Mouse (Mus musculus) c-Kit-positive CD71-negative TER-119-negative erythroid progenitor cells, embryonic 14.5 days (primary cell): Measurements from ENCODE around the gene Tmem164.
A peak's percentile ranks its signal among the peaks of the same experiment; 100 is the strongest.

Experiments
- DNase-seq: peaks from one replicate; pipeline ENCODE4 v3.0.0-alpha.2; 2013; ENCODE audit warnings: low read depth

The Tmem164 gene

GRCm38 (mm10) chrX:142750775-142751174, 69.6 kb downstream of the Tmem164 start:
- DNase-seq: no peak

DNA sequence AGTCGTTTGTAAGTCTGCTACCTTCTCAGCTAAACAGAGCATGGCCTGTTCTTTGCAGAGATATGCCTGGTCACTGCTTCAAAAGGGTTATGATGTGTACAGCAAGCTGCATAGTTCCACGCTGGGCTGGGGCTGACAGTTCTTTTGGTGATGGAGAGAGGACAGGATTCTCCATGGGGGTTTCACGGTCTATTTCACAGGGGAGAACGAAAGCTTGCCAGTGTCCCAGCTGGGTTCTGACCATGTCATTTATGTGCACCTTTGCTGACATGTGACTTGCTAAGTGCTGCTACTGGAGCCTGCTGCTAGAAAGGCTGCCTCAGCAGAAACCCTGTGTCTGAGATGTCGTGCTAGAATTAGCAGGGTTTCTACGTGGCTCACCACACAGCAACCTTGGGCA, 74.3 kb downstream of the Tmem164 start:
- no peak for DNase-seq

DNA sequence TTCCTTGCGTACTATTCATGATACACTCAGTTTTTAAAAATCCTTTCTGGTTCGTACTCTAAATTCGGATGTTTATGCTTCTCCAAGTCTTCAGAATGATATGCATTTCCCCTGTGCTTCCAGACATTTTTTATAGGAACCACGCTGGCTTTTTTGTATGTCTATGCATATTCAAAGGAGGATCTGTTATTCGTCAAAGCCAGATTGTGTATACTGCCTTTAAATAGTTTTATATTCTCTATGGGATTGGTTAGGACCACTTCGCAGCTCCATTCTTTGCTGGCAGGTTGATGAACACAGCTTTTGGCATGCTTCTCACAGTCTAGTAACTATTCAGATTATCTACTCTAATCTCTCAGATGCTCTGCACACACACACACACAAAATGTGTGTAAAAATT, 79.2 kb downstream of the Tmem164 start:
- no peak for DNase-seq

DNA sequence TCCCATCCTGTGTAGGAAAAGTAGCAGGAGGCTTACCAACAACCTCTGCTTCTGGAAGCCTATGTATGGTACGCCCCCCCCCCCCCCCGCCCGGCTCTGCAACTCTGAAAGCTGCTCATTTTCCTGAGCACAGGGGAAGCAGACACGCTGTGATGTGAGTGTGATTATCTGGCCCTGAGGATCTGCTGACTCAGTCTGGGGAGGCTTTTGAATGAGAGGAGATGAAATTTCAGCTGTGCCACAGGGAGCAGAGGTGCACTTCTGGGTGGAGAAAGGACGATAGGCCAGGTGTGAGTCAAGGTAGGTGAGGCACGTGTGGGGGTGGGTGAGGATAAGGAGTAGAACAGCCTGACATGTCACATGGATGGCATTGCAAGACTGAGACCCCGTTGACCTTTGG, 82.1 kb downstream of the Tmem164 start:
- DNase-seq: no peak

DNA sequence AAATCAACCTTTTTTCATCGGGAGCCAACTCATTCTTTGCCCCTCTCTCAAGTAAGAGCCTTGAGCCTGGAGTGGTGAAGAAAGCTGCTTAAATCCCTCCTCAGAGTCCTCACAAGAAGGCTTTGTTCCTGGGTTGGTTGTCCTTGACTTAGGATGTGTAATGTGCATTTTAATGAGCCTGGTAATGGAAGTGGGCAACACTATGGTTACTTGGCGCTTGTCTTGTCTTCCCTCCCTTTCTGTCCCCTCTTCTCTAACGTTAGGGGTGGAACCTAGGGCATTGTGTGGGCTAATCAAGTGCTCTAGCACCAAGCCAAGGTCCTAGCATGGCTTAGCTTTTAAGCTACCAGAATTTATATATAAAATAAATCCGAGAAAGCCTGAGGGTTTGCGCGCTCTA, 88.5 kb downstream of the Tmem164 start:
- DNase-seq: no peak

DNA sequence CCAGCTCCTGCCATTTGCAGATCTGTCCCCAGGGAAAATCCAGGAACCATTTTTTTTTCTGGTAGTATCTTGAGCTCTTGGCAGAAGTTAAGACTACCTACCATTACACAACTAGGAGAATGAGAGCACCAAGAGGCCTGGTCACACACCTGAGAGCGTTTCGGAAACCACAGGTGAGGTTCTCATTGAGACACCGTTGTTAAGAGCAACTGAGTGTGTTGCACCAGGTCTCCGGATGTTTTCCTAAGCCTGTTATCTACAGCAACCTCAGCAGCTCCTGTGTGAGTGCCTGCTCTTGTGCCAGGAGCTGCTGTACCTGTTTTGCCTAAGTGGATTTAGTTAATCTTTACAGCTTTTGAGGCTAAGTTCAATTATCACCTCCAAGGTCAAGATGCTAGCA, 92.5 kb downstream of the Tmem164 start:
- no peak for DNase-seq

GRCm38 (mm10) chrX:142776131-142776530, 94.9 kb downstream of the Tmem164 start:
- DNase-seq: no peak

DNA sequence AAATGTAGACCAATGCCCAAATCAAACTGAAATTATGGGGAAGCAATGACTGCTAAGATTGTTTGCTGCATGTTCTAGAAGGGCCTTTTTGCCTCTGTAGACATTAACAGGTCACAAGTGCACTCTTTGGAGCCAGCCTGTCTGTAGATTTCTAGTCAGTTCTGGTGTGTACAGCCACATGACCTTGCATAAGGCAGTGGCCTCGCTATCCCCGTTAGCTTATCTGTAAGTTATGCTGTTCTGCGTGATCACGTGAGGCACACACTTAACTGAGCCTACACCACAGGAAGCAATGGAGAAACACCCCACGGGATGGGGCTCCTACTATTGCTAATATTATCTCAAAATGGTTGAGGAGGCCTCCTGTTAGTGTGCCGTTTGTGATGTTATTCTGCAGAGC, 97.4 kb downstream of the Tmem164 start:
- DNase-seq: peak; percentile 14

DNA sequence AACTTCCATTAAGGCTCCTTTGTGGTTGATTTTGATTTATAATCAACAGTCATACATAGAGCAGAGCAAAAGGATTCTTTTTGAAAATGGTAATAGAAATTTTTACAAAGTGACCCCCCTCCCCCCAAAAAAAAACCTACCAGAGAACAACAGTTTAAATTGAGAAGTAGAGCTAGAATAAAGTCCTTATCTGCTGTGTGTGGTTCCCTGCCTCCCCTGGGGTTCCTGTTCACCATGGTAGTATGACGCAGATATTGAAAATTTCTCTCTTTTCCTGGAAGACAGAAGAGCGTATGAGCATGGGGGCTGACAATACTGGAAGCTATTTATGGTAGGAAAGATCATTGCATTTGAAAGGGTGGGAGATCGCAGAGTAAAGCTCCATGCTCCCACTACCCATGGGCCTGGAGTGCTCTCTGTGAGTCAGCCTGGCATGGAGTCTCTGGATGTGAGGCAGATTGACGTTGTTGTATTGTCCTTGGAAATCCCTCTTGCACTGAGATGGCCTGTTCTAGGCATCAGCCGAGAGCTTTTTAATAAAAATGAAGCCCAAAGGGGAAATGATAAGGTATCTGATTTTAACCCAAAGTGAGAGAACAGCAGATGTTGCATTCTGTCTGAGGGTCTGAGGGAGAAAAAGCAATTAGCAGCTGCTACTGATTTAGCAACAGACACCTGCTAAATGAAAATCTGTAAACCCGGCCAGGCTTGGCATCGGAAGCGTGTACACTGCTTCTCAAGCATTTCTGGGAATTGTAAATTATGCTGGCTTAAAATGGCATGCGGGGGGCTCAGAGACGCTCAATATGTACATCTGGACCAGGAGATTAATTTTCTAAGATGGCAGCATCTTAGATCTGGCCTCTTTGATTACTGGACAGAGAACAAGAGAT, 105.2 kb downstream of the Tmem164 start:
- no peak for DNase-seq

DNA sequence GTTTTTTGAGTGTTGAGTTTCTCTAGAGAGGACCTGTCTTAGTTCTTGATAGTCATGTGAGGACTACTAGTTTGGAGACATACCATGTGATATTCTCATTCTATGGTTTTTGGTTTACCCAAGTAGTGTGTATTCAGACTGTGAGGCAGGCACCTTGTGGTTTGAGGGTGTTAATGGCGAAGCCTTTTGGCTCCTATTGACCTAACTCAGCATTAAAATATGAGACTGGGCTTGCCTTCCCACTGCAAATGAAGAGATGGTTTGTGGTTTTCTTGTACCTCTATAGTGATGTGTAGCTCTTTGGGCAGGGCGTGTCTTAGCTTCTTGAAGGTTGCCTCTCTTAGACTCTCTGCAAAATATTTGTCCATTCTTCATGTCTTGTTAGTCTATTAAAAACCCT, 111.0 kb downstream of the Tmem164 start:
- no peak for DNase-seq

- DNase-seq: no peak
Measured at GRCm38 (mm10) chrX:142794069-142794610, 112.9 kb downstream of the Tmem164 start.

DNA sequence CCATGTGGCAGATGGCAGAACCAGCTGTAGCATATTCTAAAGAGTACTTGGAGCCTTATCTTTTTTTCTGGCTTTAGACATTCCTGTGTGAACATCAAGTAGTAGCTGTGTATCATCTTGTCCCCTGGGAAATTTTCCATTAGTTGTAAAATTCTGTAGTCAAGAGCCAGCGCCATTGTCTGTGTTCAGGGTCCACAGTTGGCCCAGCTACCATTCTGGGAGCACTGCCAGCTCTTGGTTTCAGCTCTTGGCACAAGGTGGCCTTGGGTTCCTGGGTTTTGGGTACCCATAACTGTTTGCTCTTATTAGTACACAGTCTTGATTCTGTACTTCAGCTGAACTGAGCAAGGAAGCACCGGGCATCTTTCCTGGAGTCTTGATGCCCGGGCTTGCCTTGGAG, 123.4 kb downstream of the Tmem164 start:
- DNase-seq: no peak

DNA sequence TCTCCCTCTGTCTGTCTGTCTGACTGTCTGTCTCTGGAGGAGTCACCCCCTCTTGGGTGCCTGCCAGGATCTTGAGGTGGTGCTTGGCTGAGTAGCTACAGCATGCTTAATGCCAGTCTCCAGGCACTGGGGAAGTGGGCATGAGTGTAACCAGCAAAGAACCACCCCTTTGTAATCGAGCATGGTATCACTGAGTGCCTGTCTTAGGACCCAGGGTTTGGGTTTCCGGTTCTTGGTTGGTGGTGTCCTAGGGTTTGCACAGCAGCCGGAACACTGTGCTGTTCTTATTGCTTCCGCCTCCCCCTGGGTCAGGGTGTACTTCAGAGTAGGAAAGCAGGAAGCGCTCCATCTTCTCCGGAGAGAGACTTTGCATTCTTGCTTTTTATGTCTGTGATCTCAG, 124.9 kb downstream of the Tmem164 start:
- no peak for DNase-seq

DNA sequence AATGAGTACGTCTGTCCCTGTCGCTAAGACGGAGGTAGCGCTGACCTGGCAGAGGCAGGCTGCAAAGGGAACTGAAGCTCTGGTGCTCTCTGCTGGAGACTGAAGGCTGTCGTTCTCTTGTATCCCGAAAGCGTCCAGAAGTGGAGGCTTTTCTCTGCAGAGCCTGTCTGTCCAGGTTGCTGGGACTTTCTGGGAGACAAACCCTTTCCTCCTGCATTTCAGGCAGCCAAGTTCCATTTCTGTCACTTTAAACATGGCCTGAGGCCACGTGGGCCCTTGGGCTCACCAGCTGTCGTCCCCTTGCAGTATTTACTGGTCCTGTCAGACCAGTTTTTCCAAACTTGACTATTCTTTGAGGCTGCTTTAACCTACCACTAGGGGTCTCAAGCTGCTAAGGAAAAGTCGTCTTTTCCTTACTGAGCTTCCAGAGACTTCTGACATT, 125.4 kb downstream of the Tmem164 start:
- DNase-seq: no peak

DNA sequence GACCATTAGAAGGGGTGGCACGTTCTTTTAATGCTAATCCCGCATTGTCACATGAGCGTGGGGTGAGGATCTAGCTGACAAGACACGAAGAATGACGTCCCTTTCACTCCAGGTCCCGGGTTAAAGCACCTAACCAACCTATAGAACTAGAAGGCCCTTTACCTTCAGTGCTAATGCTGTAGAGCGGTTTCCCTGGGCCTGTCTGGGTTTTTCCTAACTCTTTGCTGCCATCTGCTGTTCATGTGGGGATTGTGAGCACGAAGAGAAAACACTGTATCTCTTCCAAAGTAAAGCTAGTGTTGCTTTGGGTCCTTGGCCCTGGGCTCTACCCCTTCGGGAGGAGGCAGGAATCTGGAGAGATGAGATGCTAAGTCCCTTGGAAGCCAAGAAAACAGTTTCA, 127.2 kb downstream of the Tmem164 start:
- DNase-seq: peak; percentile 34

GRCm38 (mm10) chrX:142813146-142813545, 131.9 kb downstream of the Tmem164 start:
- DNase-seq: no peak

DNA sequence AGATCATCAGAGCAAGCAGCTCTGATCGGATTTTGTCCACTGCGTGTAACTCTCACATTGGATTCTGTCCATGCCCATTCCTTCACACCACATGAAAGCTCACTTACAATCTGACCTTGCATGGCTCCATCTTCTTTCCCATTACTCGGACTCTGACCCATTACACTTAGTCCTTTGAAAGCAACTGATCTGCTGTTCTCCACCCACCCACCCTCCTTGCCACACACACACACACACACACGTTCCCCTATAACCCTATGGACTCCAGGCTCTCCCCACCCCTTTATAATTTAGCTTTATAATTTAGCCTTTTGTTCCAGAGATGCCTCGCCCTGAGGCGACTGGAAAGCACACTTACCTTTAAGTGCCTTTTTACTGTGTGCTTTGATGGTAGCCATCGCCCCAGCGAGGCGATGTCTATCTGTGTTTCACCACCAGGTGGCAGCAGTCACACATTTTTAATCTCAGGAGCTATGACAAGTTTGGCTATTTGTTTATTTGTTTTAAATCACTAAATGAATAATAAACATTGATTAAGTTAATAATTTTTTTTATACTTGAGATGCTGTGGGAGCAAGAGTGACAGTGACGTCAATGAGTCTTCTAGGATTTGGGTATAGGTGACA, 137.0 kb downstream of the Tmem164 start:
- DNase-seq: peak; percentile 19

GRCm38 (mm10) chrX:142821239-142821638, 140.0 kb downstream of the Tmem164 start:
- DNase-seq: no peak

DNA sequence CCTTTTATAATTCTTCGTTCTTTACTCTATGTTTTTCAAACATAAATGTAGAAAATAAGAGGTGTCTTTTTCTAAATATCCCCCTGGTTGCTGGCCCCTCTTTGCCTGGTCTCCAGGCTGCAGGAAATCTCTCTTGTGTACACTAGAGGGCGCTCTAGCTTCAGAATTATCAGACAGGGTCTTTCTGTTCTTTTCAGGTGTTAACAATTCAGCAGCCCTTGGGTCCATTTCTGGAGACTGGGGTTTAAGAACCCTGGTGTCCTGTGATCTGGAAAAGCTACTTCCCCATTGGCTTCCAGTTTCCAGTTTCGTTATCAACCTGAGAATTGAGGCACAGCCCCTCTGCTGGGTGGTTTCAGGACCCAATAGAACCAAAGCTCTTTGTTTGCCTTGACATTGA, 140.6 kb downstream of the Tmem164 start:
- no peak for DNase-seq

DNA sequence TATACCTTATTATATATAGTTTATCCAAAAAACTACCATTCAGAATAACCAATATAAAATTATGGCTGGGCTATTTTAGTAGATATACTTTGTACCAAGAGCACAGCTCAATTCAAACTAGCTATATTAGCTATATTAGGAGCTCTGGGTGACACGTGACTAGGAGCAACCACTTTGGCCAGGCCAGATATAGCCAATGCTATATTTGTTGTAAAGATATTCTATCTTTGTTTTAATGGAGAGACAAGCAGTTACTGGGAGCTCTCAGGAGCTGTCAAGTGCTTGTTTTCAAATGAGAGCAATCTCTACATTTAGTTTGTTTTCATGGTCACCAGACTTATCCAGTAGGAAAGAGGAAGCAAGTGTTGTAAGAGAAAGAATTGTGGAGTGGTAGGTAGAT, 144.1 kb downstream of the Tmem164 start:
- no peak for DNase-seq

DNA sequence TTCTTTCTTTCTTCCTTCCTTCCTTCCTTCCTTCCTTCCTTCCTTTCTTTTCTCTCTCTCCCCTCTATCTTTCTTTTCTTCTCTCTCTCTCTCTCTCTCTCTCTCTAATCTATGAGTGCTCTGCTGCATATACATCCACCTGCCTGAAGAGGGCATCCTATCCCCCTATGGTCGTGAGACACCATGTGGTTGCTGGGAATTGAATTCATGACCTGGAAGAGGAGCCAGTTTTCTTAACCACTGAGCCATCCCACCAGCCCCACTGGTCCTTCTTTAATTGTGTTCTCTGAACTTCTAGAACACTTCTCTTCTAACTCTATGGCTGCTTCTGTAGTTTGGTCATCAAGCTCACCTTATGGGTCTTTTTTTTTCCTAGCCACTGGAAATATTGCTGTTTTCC, 146.4 kb downstream of the Tmem164 start:
- no peak for DNase-seq

- DNase-seq: no peak
Measured at GRCm38 (mm10) chrX:142828184-142828908, 147.1 kb downstream of the Tmem164 start.

GRCm38 (mm10) chrX:142829267-142829666, 148.1 kb downstream of the Tmem164 start:
- no peak for DNase-seq
